Mouse (Mus musculus): ENCODE data around the gene Ntsr2. TPM values are rescaled to one million over a fixed set of nuclear protein-coding genes. Genes with fewer than 3 reads are reported as not detected.

Gene Ntsr2
- polyA plus RNA-seq, 1 experiment: 1.7 TPM

GRCm38 (mm10) chr12:16649819-16650218, 3.4 kb upstream of the Ntsr2 start:
- H3K27ac ChIP-seq (ENCODE audit: control insufficient read depth, insufficient read depth, low read depth, low read length): no peak overlapping the region
- TF ChIP-seq CTCF (IDR thresholded peaks at IDR 0.05; ENCODE audit: control insufficient read depth, insufficient read depth, insufficient replicate concordance, low read depth, low read length): no peak
- TF ChIP-seq POLR2A (IDR thresholded peaks at IDR 0.05; ENCODE audit: control insufficient read depth, low read depth, low read length): no peak

GRCm38 (mm10) chr12:16655604-16656003, 2.4 kb downstream of the Ntsr2 start:
- TF ChIP-seq CTCF (IDR thresholded peaks at IDR 0.05; ENCODE audit: control insufficient read depth, insufficient read depth, insufficient replicate concordance, low read depth, low read length): no peak
- no peak for TF ChIP-seq POLR2A (IDR thresholded peaks at IDR 0.05; ENCODE audit: control insufficient read depth, low read depth, low read length)
- H3K4me3 ChIP-seq (ENCODE audit: control insufficient read depth, low read depth, low read length): no peak overlapping the region
- H3K4me1 ChIP-seq (ENCODE audit: control insufficient read depth, insufficient read depth, low read length): peaks cover 7% of the 10 kb centered on the region
- H3K27ac ChIP-seq (ENCODE audit: control insufficient read depth, insufficient read depth, low read depth, low read length): no peak overlapping the region
- H3K36me3 ChIP-seq (ENCODE audit: control insufficient read depth, insufficient read depth, low read length): no peaks in the 10 kb centered on the region
- H3K27me3 ChIP-seq (ENCODE audit: control insufficient read depth, insufficient read depth, low read length): no peaks in the 10 kb centered on the region

More at GRCm38 (mm10) chr12:16649819-16650218, 3.4 kb upstream of the Ntsr2 start:
- no peaks in the 10 kb centered on the region for H3K27me3 ChIP-seq (ENCODE audit: control insufficient read depth, insufficient read depth, low read length)
- peaks cover 7% of the 10 kb centered on the region for H3K4me1 ChIP-seq (ENCODE audit: control insufficient read depth, insufficient read depth, low read length)
- no peaks in the 10 kb centered on the region for H3K36me3 ChIP-seq (ENCODE audit: control insufficient read depth, insufficient read depth, low read length)
- no peak overlapping the region for H3K4me3 ChIP-seq (ENCODE audit: control insufficient read depth, low read depth, low read length)

- no peak overlapping the region for H3K27ac ChIP-seq (ENCODE audit: control insufficient read depth, insufficient read depth, low read depth, low read length)
- H3K4me1 ChIP-seq (ENCODE audit: control insufficient read depth, insufficient read depth, low read length): peaks cover 7% of the 10 kb centered on the region
- TF ChIP-seq CTCF (IDR thresholded peaks at IDR 0.05; ENCODE audit: control insufficient read depth, insufficient read depth, insufficient replicate concordance, low read depth, low read length) (no peak), POLR2A (IDR thresholded peaks at IDR 0.05; ENCODE audit: control insufficient read depth, low read depth, low read length) (no peak)
- H3K27me3 ChIP-seq (ENCODE audit: control insufficient read depth, insufficient read depth, low read length): no peaks in the 10 kb centered on the region
- no peaks in the 10 kb centered on the region for H3K36me3 ChIP-seq (ENCODE audit: control insufficient read depth, insufficient read depth, low read length)
- H3K4me3 ChIP-seq (ENCODE audit: control insufficient read depth, low read depth, low read length): no peak overlapping the region
These were observed 4.0 kb downstream of the Ntsr2 start for GRCm38 (mm10) chr12:16656906-16657875.

- TF ChIP-seq POLR2A (IDR thresholded peaks at IDR 0.05; ENCODE audit: control insufficient read depth, low read depth, low read length) (no peak), CTCF (IDR thresholded peaks at IDR 0.05; ENCODE audit: control insufficient read depth, insufficient read depth, insufficient replicate concordance, low read depth, low read length) (no peak)
- Histone ChIP-seq H3K4me1 (ENCODE audit: control insufficient read depth, insufficient read depth, low read length) (peaks cover 5% of the 10 kb centered on the region), H3K36me3 (ENCODE audit: control insufficient read depth, insufficient read depth, low read length) (no peaks in the 10 kb centered on the region), H3K27ac (ENCODE audit: control insufficient read depth, insufficient read depth, low read depth, low read length) (no peak overlapping the region), H3K4me3 (ENCODE audit: control insufficient read depth, low read depth, low read length) (no peak overlapping the region), H3K27me3 (ENCODE audit: control insufficient read depth, insufficient read depth, low read length) (no peaks in the 10 kb centered on the region)
These were observed 8.3 kb downstream of the Ntsr2 start for GRCm38 (mm10) chr12:16661459-16661858.

GRCm38 (mm10) chr12:16661936-16662335, 8.8 kb downstream of the Ntsr2 start:
- no peaks in the 10 kb centered on the region for H3K27me3 ChIP-seq (ENCODE audit: control insufficient read depth, insufficient read depth, low read length)
- TF ChIP-seq POLR2A (IDR thresholded peaks at IDR 0.05; ENCODE audit: control insufficient read depth, low read depth, low read length) (no peak), CTCF (IDR thresholded peaks at IDR 0.05; ENCODE audit: control insufficient read depth, insufficient read depth, insufficient replicate concordance, low read depth, low read length) (no peak)

GRCm38 (mm10) chr12:16662955-16663585, 9.9 kb downstream of the Ntsr2 start:
- H3K27me3 ChIP-seq (ENCODE audit: control insufficient read depth, insufficient read depth, low read length): no peaks in the 10 kb centered on the region
- no peak overlapping the region for H3K27ac ChIP-seq (ENCODE audit: control insufficient read depth, insufficient read depth, low read depth, low read length)
- TF ChIP-seq CTCF (IDR thresholded peaks at IDR 0.05; ENCODE audit: control insufficient read depth, insufficient read depth, insufficient replicate concordance, low read depth, low read length) (no peak), POLR2A (IDR thresholded peaks at IDR 0.05; ENCODE audit: control insufficient read depth, low read depth, low read length) (no peak)
- H3K4me3 ChIP-seq (ENCODE audit: control insufficient read depth, low read depth, low read length): no peak overlapping the region
- no peaks in the 10 kb centered on the region for H3K36me3 ChIP-seq (ENCODE audit: control insufficient read depth, insufficient read depth, low read length)
- H3K4me1 ChIP-seq (ENCODE audit: control insufficient read depth, insufficient read depth, low read length): peaks cover 8% of the 10 kb centered on the region

More at GRCm38 (mm10) chr12:16661936-16662335, 8.8 kb downstream of the Ntsr2 start:
- no peak overlapping the region for H3K27ac ChIP-seq (ENCODE audit: control insufficient read depth, insufficient read depth, low read depth, low read length)
- H3K4me1 ChIP-seq (ENCODE audit: control insufficient read depth, insufficient read depth, low read length): peaks cover 5% of the 10 kb centered on the region
- no peaks in the 10 kb centered on the region for H3K36me3 ChIP-seq (ENCODE audit: control insufficient read depth, insufficient read depth, low read length)
- H3K4me3 ChIP-seq (ENCODE audit: control insufficient read depth, low read depth, low read length): no peak overlapping the region

GRCm38 (mm10) chr12:16665022-16665421, 11.8 kb downstream of the Ntsr2 start:
- Histone ChIP-seq H3K36me3 (ENCODE audit: control insufficient read depth, insufficient read depth, low read length) (no peaks in the 10 kb centered on the region), H3K27ac (ENCODE audit: control insufficient read depth, insufficient read depth, low read depth, low read length) (no peak overlapping the region), H3K27me3 (ENCODE audit: control insufficient read depth, insufficient read depth, low read length) (no peaks in the 10 kb centered on the region), H3K4me1 (ENCODE audit: control insufficient read depth, insufficient read depth, low read length) (peaks cover 8% of the 10 kb centered on the region), H3K4me3 (ENCODE audit: control insufficient read depth, low read depth, low read length) (peak overlapping the region; percentile 85)
- no peak for TF ChIP-seq CTCF (IDR thresholded peaks at IDR 0.05; ENCODE audit: control insufficient read depth, insufficient read depth, insufficient replicate concordance, low read depth, low read length)
- peak; percentile 70; the same call in 1 of the 2 replicates for TF ChIP-seq POLR2A (IDR thresholded peaks at IDR 0.05; ENCODE audit: control insufficient read depth, low read depth, low read length)
